Mouse (Mus musculus): Measurements from ENCODE around the gene Hip1. TPM values are rescaled to one million over a fixed set of nuclear protein-coding genes. Genes with fewer than 3 reads are reported as not detected.
A peak's percentile ranks its signal among the peaks of the same experiment; 100 is the strongest.

Hip1 gene
- 10 to 100 TPM; 44.4 TPM for total RNA-seq (2021)
- long read RNA-seq, experiment 1, partial matches to known transcripts: 0 of 5 reads
- long read RNA-seq, experiment 1, other reads (novel, unspliced or antisense): 5 of 5 reads
- long read RNA-seq, experiment 2, full-length matches to known transcripts: 2 of 18 reads
- long read RNA-seq, experiment 2, partial matches to known transcripts: 2 of 18 reads
- long read RNA-seq, experiment 2, other reads (novel, unspliced or antisense): 14 of 18 reads

- DNase-seq (ENCODE audit: low spot score in 2 of 2): peak; percentile 88 to 95
These were observed at the start of gene Hip1 for GRCm38 (mm10) chr5:135544865-135545797. Hip1 (minus strand) TSS chr5:135545120.

GRCm38 (mm10) chr5:135589996-135590784 lies 45.3 kb upstream of the Hip1 start:
- DNase-seq (ENCODE audit: low spot score in 2 of 2): no peak

- no peak for DNase-seq (ENCODE audit: low spot score in 2 of 2)
These were observed 42.8 kb upstream of the Hip1 start for GRCm38 (mm10) chr5:135587764-135588163.

- DNase-seq (ENCODE audit: low spot score in 2 of 2): no peak
These were observed 40.8 kb upstream of the Hip1 start for GRCm38 (mm10) chr5:135585691-135586090.

- no peak for DNase-seq (ENCODE audit: low spot score in 2 of 2)
These were observed 37.4 kb upstream of the Hip1 start for GRCm38 (mm10) chr5:135582330-135582729.

GRCm38 (mm10) chr5:135579331-135579751 lies 34.4 kb upstream of the Hip1 start:
- no peak for DNase-seq (ENCODE audit: low spot score in 2 of 2)

GRCm38 (mm10) chr5:135576055-135576454 lies 31.1 kb upstream of the Hip1 start:
- no peak for DNase-seq (ENCODE audit: low spot score in 2 of 2)

- no peak for DNase-seq (ENCODE audit: low spot score in 2 of 2)
These were observed 28.1 kb upstream of the Hip1 start, which contains the start of gene Ccl24 for GRCm38 (mm10) chr5:135573006-135573405. Ccl24 (minus strand) TSS chr5:135573049.

GRCm38 (mm10) chr5:135568698-135569097 lies 23.8 kb upstream of the Hip1 start:
- DNase-seq (ENCODE audit: low spot score in 2 of 2): no peak

- DNase-seq (ENCODE audit: low spot score in 2 of 2): no peak
These were observed 22.8 kb upstream of the Hip1 start for GRCm38 (mm10) chr5:135567556-135568265.

GRCm38 (mm10) chr5:135563469-135563868 lies 18.5 kb upstream of the Hip1 start, which contains the start of gene Ccl26:
Ccl26 (minus strand) TSS chr5:135563569.
- no peak for DNase-seq (ENCODE audit: low spot score in 2 of 2)

- DNase-seq (ENCODE audit: low spot score in 2 of 2): no peak
These were observed 12.8 kb upstream of the Hip1 start for GRCm38 (mm10) chr5:135557671-135558070.

GRCm38 (mm10) chr5:135557051-135557450 lies 12.1 kb upstream of the Hip1 start:
- DNase-seq (ENCODE audit: low spot score in 2 of 2): no peak

GRCm38 (mm10) chr5:135556259-135556658 lies 11.3 kb upstream of the Hip1 start:
- DNase-seq (ENCODE audit: low spot score in 2 of 2): no peak

GRCm38 (mm10) chr5:135551591-135551990 lies 6.7 kb upstream of the Hip1 start:
- no peak for DNase-seq (ENCODE audit: low spot score in 2 of 2)

GRCm38 (mm10) chr5:135550910-135551309 lies 6.0 kb upstream of the Hip1 start:
- DNase-seq (ENCODE audit: low spot score in 2 of 2): no peak

- DNase-seq (ENCODE audit: low spot score in 2 of 2): no peak
These were observed 3.1 kb upstream of the Hip1 start for GRCm38 (mm10) chr5:135547990-135548389.

GRCm38 (mm10) chr5:135544032-135544558 lies 825 bp downstream of the Hip1 start:
- DNase-seq (ENCODE audit: low spot score in 2 of 2): no peak

GRCm38 (mm10) chr5:135537794-135538214 lies 7.1 kb downstream of the Hip1 start:
- no peak for DNase-seq (ENCODE audit: low spot score in 2 of 2)

- no peak for DNase-seq (ENCODE audit: low spot score in 2 of 2)
These were observed 7.6 kb downstream of the Hip1 start for GRCm38 (mm10) chr5:135537326-135537725.
